1 mouse cellular context compared by ENCODE assay signal in genomic region chr3:155034323-155034722, GRCm38 (mm10).
TF ChIP-seq lines count a peak whose summit lies in the region.

No protein-coding gene starts in this region.

TF ChIP-seq in CH12.LX, 34 proteins besides CTCF, POLR2A, EP300 and RAD21:
- TF ChIP-seq MAFK (IDR thresholded peaks at IDR 0.05; ENCODE audit: insufficient replicate concordance, low read length) (no peak), MEF2A (IDR thresholded peaks at IDR 0.05; ENCODE audit: borderline replicate concordance, low read depth, low read length) (no peak), MAZ (IDR thresholded peaks at IDR 0.05; ENCODE audit: low read depth, low read length) (no peak), RCOR1 (conservative IDR thresholded peaks at IDR 0.05; ENCODE audit: low read depth, low read length) (no peak), HCFC1 (IDR thresholded peaks at IDR 0.05; ENCODE audit: low read depth, low read length) (no peak), ELF1 (IDR thresholded peaks at IDR 0.05; ENCODE audit: low read depth, low read length) (no peak)
